Mouse (Mus musculus) intestine, postnatal 0 days (tissue): Measurements from ENCODE around the gene Efcab5. TPM values are rescaled to one million over a fixed set of nuclear protein-coding genes. Genes with fewer than 3 reads are reported as not detected.

Experiments used
- ATAC-seq: fragments of 200-750 bp; cut with Nextera tagmentation; 2 replicates; pipeline ENCODE4 v1.8.0; 2017; ENCODE audit warnings: mild to moderate bottlenecking, moderate TSS enrichment, moderate library complexity
- H3K27ac ChIP-seq: fragments of 300-500 bp; sonication (generic); 2 replicates; pipeline ENCODE4 v1.5.1; 2014; ENCODE audit warnings: mild to moderate bottlenecking, low read depth, low read length, moderate library complexity
- H3K27me3 ChIP-seq: fragments of 300-500 bp; sonication (generic); replicated peaks from 2 replicates; pipeline ENCODE4 v1.6.1; 2014; ENCODE audit warnings: low read length, mixed read lengths; ENCODE audit not compliant: control insufficient read depth, insufficient read depth
- H3K36me3 ChIP-seq: fragments of 300-500 bp; sonication (generic); 2 replicates; pipeline ENCODE4 v1.6.1; 2014; ENCODE audit warnings: mild to moderate bottlenecking, moderate library complexity; ENCODE audit not compliant: control insufficient read depth, insufficient read depth
- H3K4me1 ChIP-seq: fragments of 300-500 bp; sonication (generic); replicated peaks from 2 replicates; pipeline ENCODE4 v1.6.1; 2014; ENCODE audit warnings: antibody characterized with exemption, low read length, mixed read lengths; ENCODE audit not compliant: control insufficient read depth, insufficient read depth
- H3K4me2 ChIP-seq: fragments of 300-500 bp; sonication (generic); replicated peaks from 2 replicates; pipeline ENCODE4 v1.6.1; 2014; ENCODE audit warnings: low read depth, mild to moderate bottlenecking, moderate library complexity
- H3K4me3 ChIP-seq: fragments of 300-500 bp; sonication (generic); 2 replicates; pipeline ENCODE4 v1.5.1; 2014; ENCODE audit warnings: low read depth, low read length
- H3K9ac ChIP-seq: fragments of 300-500 bp; sonication (generic); 2 replicates; pipeline ENCODE4 v1.6.1; 2014; ENCODE audit warnings: mild to moderate bottlenecking, low read depth, low read length
- H3K9me3 ChIP-seq: fragments of 300-500 bp; sonication (generic); 2 replicates; pipeline ENCODE4 v1.6.1; 2016; ENCODE audit warnings: mixed run types; ENCODE audit not compliant: control insufficient read depth
- CTCF ChIP-seq: sonication (generic); IDR thresholded peaks from 2 replicates; pipeline ENCODE4 v1.5.1; 2016; ENCODE audit warnings: low read depth, mild to moderate bottlenecking, control low read depth, antibody characterized with exemption, moderate library complexity
- WGBS: fragments of 180-500 bp; shearing (Covaris S2); extraction: QIAGEN DNeasy Blood & Tissue Kit; methylation state at CpG from one replicate; pipeline ENCODE4 v1.1.7; 2014; 5-methylcytosine and 5-hydroxymethylcytosine counted together
- polyA plus RNA-seq: library from polyadenylated mRNA; unstranded; fragments of >200 nt; fragmentation: Nextera tagmentation; extraction: Ambion mirVana; gene quantifications from 2 replicates; pipeline ENCODE4 v1.2.1, GENCODE M21; 2015

Efcab5 gene
- polyA plus RNA-seq, 1 experiment from 2014 or later: 0.46 TPM

DNA sequence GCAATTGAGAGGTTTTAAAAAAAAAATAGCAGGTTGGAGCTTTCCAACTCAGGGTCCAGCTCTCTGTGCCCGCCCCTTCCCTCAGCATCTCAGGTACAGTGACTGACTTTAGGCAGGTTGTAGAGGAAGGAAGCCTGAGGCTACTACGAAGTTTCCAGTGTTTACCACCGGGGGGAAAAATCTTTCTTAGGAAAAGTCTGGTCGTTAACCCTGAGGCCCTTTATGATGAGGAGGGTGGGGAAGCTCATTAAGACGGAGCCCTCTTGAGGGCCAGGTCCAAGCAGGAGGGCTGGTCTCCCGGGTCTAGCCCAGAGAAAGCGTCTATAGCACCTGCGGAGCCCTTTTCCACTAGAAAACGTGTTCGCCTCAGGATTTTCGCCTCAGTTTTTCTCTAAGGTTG is 26.7 kb upstream of the Efcab5 start:
- peaks cover 6% of the 10 kb centered on the region; the same call in 1 of the 2 replicates for H3K4me1 ChIP-seq
- no peaks in the 10 kb centered on the region for H3K27me3 ChIP-seq
- no peaks in the 10 kb centered on the region for H3K36me3 ChIP-seq
- TF ChIP-seq CTCF: 0 out of 2 replicates have a peak, but pooled peaks have one; percentile 3
- peak overlapping the region; percentile 67 for H3K9ac ChIP-seq
- peak overlapping the region; percentile 77 for H3K27ac ChIP-seq
- peak overlapping the region; percentile 93 for H3K4me3 ChIP-seq
- under 1% methylated on average over 11 of the region's 11 CpGs for WGBS
- H3K9me3 ChIP-seq: no peaks in the 10 kb centered on the region
- ATAC-seq: peak; percentile 52
- H3K4me2 ChIP-seq: peak overlapping the region; percentile 84

DNA sequence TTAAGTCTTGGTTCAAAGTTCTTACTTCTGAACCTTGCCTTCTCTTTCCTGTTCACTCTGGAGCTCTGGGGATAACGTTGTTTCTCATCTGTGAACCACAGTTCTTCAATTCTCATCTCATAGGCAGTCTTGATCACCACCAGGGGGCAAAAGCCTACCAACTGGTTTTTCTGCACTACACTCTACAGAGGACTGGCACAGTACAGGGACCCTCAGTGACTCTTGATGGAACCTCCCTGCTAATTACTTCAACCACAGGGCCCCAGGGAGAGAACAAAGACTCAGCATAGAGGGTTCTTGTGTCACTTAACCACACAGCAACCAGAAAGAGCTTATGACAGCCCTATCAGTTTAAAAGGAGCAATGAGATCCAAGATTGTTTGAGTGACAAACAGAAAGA is 26.0 kb upstream of the Efcab5 start:
- no peak overlapping the region for H3K9ac ChIP-seq
- H3K4me1 ChIP-seq: peaks cover 6% of the 10 kb centered on the region; the same call in 1 of the 2 replicates
- H3K27me3 ChIP-seq: no peaks in the 10 kb centered on the region
- H3K4me2 ChIP-seq: peak overlapping the region; percentile 84
- TF ChIP-seq CTCF: peak; percentile 91
- no peaks in the 10 kb centered on the region for H3K9me3 ChIP-seq
- H3K27ac ChIP-seq: no peak overlapping the region; the same call in 1 of the 2 replicates
- 0% methylated on average over 1 of the region's 1 CpGs for WGBS
- H3K4me3 ChIP-seq: peak overlapping the region; percentile 93; the same call in 1 of the 2 replicates
- no peaks in the 10 kb centered on the region for H3K36me3 ChIP-seq
- peak; percentile 58 for ATAC-seq

DNA sequence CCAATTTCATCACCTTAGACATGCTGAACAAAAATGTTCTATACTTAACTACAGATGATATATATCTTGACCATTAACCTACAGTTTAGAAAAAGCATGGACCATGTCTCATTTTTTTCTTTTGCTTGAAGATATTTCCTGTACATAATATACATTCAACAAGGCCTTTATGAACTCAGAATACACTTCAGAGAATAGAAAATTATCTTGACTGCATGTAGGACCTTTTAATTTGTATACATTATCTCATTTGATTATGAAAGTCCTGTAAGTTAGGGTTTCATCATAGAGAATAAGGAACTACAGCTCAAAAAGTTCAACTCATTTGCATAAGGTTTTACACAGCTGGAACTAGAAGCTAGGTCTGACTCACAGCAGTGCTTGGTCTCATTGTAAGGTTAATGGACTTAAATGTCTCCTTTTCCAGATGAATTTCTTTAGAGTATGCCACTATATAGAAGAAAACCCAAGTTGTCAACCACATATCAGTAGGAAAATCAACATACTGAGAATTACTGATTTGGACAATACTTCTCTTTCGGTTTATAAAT is 25.4 kb upstream of the Efcab5 start:
- WGBS: 91% methylated on average over 1 of the region's 1 CpGs
- no peak overlapping the region for H3K9ac ChIP-seq
- no peak for TF ChIP-seq CTCF
- peaks cover 6% of the 10 kb centered on the region; the same call in 1 of the 2 replicates for H3K4me1 ChIP-seq
- no peaks in the 10 kb centered on the region for H3K27me3 ChIP-seq
- H3K4me3 ChIP-seq: no peak overlapping the region
- H3K36me3 ChIP-seq: no peaks in the 10 kb centered on the region
- ATAC-seq: 0 out of 2 replicates have a peak, but pooled peaks have one; percentile 20
- H3K4me2 ChIP-seq: no peak overlapping the region
- no peak overlapping the region for H3K27ac ChIP-seq
- H3K9me3 ChIP-seq: no peaks in the 10 kb centered on the region

DNA sequence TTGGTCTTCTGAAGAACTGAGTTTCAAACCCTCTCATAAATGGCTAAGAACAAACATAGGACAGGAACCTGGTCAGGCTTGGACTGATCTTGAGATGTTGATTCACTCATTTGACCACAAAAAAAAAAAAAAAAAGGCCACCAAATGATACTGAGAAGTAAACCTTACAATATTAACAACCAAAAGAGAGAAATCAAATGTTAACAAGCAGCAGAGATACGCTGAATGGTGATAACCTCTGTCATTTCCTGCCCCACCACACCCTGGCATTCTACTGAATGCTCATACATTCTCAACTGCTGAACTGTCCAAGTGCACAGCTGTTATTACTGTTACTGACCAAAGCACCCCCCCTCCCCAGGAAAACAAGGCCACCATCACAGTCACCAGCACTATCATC is 11.9 kb upstream of the Efcab5 start:
- Histone ChIP-seq H3K27me3 (no peaks in the 10 kb centered on the region), H3K4me2 (no peak overlapping the region), H3K4me3 (no peak overlapping the region), H3K27ac (no peak overlapping the region), H3K4me1 (0 out of 2 replicates have a peak, but pooled peaks cover 3% of the 10 kb centered on the region), H3K9me3 (no peaks in the 10 kb centered on the region), H3K36me3 (no peaks in the 10 kb centered on the region), H3K9ac (no peak overlapping the region)
- no peak for TF ChIP-seq CTCF
- WGBS: 52% methylated on average over 1 of the region's 1 CpGs
- no peak for ATAC-seq

DNA sequence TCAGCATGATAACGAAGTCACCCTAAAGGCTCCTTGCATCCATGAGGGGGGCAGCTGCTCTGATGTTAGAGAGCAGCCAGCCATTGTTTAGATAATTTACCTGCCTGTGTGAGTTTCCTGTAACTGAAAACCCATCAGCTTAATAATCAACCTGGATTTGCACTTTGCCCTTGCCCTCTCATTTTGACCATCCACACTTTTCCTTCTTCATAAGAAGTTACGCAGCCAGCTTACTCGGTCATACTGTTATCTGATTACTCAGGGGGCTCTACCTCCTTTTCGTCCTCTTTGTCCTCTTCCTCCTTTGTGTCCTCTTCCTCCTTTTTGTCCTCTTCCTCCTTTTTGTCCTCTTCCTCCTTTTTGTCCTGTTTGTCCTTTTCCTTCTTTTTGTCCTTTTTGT is 10.9 kb upstream of the Efcab5 start:
- H3K4me1 ChIP-seq: 0 out of 2 replicates have a peak, but pooled peaks cover 3% of the 10 kb centered on the region
- peak; percentile 67 for ATAC-seq
- no peaks in the 10 kb centered on the region for H3K9me3 ChIP-seq
- peak overlapping the region; percentile 46; the same call in 1 of the 2 replicates for H3K27ac ChIP-seq
- no peak overlapping the region for H3K4me3 ChIP-seq
- H3K4me2 ChIP-seq: peak overlapping the region; percentile 45
- H3K27me3 ChIP-seq: no peaks in the 10 kb centered on the region
- no peak for TF ChIP-seq CTCF
- 20% methylated on average over 4 of the region's 4 CpGs for WGBS
- H3K36me3 ChIP-seq: no peaks in the 10 kb centered on the region
- no peak overlapping the region for H3K9ac ChIP-seq

DNA sequence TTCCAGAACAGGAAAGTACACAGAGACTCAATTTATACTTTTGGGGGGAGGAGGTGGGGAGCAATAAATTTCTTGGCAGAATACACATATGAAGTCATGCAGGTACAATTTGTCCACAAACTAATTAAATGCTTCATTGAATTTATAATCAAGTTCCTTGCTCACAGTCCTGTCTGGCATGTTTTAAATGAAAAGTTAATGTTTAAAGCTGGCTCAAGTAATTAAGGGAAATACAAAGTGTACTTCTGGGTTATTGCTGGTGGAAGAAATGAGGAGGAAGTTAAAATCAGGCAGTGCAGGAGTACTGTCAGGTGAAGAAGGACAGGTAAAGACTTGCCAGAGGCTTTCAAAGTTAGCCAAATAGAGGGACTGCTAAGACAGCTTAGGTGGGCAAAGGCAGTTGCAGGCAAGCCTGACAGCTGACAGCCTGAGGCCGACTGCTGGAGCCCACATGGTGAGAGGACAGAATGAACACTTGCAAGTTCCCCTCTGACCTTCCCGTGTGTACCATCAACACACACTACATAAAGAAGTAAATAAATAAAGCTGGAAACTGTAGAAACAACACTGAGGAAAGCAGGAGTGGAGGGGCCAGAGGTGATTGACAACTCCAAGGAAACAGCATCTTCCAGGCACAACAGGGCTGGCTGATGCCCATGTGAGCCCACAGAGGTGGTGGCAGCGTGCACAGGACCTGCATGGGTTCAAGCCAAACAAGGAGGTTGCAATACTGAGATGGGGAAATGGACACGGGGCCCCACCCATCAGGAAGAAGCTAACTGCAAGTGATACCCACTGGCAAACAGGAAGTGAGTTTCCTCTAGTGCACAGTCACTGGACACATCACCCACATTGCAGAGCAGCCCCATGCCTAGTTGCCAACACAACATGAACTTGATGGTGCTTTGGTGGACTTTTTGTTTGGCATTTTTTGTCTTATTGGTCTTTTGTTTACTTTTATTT is 7.7 kb upstream of the Efcab5 start:
- no peak for TF ChIP-seq CTCF
- H3K36me3 ChIP-seq: no peaks in the 10 kb centered on the region
- no peak overlapping the region for H3K4me3 ChIP-seq
- H3K27ac ChIP-seq: peak overlapping the region; percentile 75
- H3K4me1 ChIP-seq: 0 out of 2 replicates have a peak, but pooled peaks cover 3% of the 10 kb centered on the region
- peak; percentile 42 for ATAC-seq
- no peaks in the 10 kb centered on the region for H3K27me3 ChIP-seq
- 29% methylated on average over 4 of the region's 4 CpGs for WGBS
- H3K4me2 ChIP-seq: 0 out of 2 replicates have a peak overlapping the region, but pooled peaks have one; percentile 30
- no peaks in the 10 kb centered on the region for H3K9me3 ChIP-seq
- H3K9ac ChIP-seq: no peak overlapping the region
